Mouse (Mus musculus) induced T-regulatory cell, adult 2 months (primary cell): ENCODE measurements around the gene Nufip2.

ENCODE experiments used
- DNase-seq: peaks from one replicate; pipeline ENCODE4 v3.0.0-alpha.2; 2012; ENCODE audit warnings: low read depth

Nufip2 gene

DNA sequence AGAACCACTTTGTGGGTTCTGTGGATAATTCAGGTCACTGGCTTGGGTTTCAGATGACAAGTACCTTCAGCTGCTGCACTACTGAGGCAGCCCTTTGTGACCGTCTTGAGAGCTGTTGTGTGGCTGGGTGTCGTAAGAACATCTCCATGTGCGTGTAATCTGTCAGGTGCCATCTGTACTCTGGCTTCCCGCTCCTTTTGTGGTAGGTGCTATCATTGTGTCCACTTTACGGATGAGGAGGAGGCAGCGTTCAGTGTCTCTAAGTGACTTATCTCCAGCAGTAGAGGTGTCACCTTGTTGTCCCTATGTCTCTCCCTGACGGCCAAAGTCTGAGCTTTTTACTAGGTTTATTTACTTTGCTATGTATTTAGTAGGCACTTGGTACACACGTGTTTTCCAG, 84.4 kb downstream of the Nufip2 start:
- DNase-seq = no peak

DNA sequence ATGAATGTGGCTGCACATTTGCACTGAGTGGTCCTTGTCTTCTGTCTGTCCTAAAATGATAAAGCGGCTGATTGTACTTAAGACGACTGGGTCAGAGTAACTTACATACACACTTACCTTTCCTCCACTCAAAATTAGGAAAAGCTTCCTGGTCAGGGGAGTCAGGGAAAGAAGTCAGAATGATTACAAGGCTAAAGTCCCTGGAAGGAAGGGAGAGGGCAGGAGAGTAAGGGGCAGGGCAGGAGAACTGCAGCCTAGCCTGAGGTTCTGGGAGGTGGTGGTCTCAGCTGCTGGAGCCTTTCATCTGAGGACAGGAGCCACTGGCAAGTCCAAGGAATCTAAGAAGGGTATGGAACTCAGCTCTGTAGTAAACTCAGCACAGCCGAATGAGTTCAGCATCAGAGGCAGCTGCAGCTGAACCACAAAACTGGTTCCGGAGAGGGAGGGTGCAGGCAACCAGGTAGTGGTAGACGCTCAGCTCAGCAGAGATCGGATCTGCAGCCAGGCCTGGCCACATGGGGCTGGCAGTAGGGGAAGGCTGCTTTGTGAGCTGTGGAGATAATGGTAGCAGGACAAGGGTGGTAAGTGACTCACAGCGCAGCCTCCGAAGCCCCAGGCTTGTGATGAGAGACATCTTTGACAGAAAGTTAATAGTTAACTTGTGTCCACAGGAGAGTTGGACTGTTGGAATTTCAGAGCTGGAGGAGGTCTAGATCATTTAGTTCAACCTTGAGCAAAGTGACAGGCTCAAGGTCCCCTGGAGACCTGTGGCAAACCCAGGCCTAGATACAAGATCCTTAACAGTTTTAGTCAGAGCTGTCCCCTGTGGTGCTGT, 86.1 kb downstream of the Nufip2 start:
- DNase-seq = no peak

DNA sequence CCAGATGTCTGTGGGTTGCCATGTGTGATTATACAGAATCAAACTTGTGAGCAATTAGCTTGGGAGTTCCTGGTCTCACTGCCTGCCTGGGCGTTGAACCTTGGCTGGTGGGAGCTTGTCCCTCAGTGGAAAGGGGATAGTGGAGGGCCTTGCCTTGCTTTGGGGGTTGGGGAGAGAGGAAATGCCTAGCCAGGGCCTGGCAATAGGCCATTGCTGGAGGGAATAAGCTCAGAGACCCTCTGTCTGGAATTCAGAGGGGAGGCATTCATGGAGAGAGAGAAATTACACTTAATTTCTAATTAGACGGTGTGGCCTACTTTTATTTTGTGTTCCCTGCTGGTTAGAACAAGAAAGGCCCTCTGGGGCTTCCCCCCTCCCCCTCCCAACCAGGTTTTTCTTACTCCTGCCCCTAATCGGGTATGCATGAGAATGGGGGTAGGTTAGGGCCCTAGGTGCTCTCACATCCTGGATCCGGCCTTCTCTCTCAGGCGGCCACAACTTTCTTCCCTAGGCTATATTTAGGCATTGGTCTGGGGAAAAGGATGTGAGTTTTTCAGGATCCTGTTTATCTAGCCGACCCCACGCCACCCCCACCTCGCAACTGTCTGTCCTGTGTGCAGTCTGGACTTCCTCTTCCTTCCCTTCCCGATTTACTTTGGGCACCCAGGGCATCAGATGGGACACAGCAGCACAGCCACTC, 89.9 kb downstream of the Nufip2 start:
- DNase-seq = no peak

- no peak for DNase-seq
Observed at GRCm38 (mm10) chr11:77777436-77777835, 91.5 kb downstream of the Nufip2 start.

GRCm38 (mm10) chr11:77777937-77778336, 92.0 kb downstream of the Nufip2 start:
- no peak for DNase-seq

DNA sequence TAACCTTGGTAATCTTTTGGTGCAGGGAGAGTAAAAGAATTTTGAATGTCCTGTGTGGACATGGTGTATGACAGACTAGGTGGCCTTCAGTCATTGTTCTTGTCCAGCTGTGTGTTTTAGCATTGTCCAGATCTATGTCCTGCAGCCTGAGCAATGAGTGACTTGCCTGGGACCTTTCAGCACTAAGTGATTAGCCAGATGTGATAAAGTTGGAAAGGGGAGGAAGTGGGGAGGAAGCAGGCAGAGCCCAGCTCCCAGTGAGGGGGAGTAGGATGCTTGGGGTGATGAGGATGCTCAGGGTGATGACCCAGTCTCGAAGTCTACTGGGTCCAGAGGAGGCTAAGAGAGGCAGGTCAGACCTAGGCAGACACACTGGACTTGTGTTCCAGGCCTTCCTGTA, 93.3 kb downstream of the Nufip2 start:
- no peak for DNase-seq

DNA sequence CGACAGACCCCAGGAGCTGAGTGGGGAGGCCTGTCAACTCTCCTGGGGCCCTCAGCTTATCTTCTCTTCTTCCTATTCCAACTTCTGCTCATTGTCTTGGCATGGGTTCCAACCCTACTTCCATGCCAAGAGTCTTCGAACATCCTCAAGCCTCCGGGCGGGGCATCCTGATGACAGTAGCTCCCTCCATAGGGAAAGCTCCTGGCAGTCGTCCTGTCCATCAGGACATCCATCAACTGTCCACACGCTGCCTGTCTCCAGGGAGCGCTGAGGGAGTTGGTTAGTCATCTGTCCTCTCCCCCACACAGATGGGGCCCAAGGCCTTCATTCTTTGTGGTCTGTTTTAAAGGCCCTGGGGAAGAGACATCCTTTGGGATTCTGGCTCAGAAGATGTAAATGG, 95.1 kb downstream of the Nufip2 start:
- no peak for DNase-seq

- no peak for DNase-seq
Observed at GRCm38 (mm10) chr11:77782104-77782815, 96.3 kb downstream of the Nufip2 start.

DNA sequence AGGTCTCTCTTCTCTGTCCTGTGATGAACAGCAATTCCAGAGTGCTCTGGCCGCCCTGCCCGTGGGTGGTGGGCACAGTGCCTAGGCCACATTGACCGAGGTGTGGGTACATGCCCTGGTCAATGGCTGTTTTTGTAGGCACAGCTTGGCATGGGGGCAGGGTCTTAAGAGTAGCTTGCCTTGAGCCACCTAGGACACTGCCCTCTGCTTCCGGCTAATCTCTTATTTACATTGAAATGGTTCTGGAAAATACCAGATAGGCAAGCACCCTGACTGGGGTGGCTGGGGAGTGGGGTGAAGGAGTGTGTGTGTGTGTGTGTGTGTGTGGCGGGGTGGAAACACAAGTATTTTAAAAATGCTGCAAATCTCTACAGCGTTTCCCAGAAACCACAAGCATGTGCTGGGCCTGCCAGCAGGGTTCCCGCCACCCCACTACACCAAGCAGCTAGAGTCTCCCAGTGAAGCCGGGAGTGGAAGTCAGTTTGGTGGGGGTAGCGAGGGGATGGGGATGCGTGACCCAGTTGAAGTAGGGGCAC, 97.3 kb downstream of the Nufip2 start:
- DNase-seq = no peak

GRCm38 (mm10) chr11:77783747-77784646, 98.0 kb downstream of the Nufip2 start:
- DNase-seq = peak; percentile 50

GRCm38 (mm10) chr11:77784894-77785293, 98.9 kb downstream of the Nufip2 start:
- no peak for DNase-seq

- no peak for DNase-seq
Observed at GRCm38 (mm10) chr11:77785396-77785767, 99.4 kb downstream of the Nufip2 start.

DNA sequence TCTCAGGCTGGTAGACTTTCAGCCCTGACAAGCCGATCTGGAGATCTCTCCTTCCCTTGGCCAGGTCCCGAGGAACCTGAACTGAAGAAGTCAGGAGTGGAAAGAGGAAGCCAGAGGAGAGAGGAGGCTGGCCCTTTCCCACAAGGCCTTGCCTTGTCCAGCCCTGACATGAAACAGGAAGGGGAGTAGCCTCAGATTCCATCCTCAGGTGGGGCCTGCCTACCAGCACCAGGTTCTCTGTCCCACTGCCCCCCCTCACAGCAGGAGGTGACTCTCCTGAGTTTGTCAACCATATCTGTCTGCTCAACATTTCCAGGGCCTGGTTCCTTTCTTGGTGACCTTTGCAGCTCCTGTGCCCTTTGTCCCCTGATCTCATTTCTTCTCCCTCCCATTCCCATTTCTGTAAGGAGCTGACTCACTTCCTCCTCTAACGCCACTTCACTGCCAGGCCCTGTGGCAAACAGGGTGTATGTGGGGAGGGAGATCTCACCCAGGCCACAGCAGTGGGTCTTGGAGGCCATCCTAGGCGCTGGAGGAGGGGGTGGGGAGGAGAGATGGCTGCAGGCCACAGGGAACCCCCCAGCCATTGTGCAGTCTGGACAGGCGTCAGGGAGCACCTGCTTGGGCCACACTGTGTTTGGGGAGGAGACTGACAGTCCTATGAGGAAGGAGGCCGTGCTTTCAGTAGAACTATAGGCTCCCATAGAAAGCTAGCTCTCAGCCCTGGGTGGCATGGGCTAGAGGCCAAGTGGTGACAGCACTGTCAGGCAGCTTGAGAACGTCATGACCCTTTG, 100.0 kb downstream of the Nufip2 start:
- no peak for DNase-seq

- DNase-seq = no peak
Observed at GRCm38 (mm10) chr11:77787707-77788106, 101.8 kb downstream of the Nufip2 start, which contains the start of gene Gm10277. Gene Gm10277, minus strand, starts transcription at chr11:77787747.

DNA sequence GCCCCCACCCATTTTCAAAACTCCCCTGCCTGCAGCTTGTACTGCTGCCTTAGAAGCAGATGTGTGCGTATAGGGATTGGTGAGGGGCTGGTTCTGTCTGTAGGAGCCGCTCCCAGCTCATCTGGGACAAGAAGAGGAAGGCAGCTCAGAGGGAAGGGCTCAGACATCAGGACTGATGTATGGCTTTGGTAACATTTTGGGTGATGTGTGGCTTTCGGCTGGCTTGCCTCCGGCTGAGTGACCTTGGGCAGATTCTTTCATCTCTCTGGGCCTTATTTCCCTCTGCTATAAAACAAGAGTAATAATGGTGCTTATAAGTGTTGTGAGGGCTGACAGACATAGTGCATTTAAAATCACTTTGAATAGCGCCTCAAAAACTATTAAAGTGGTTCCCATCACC, 103.6 kb downstream of the Nufip2 start:
- DNase-seq = no peak

- DNase-seq = no peak
Observed at GRCm38 (mm10) chr11:77790286-77790685, 104.3 kb downstream of the Nufip2 start.

- DNase-seq = peak; percentile 21
Observed at GRCm38 (mm10) chr11:77791241-77791727, 105.3 kb downstream of the Nufip2 start.
